27 mouse cellular contexts compared by ENCODE assay signal in genomic region chr5:124158305-124158704, GRCm38 (mm10). TPM values are rescaled to one million over a fixed set of nuclear protein-coding genes. Genes with fewer than 3 reads are reported as not detected.
DNase-seq lines count a peak whose midpoint lies in the region; ATAC-seq and TF ChIP-seq lines count a peak whose summit lies in the region.
"Had no signal": no experiment of that assay in that cellular context is flagged by ENCODE, and none has a peak within 500 bp of the region (broad histone marks: within the 10 kb centered on the region; RNA-seq: fewer than 3 reads in every experiment).

No protein-coding gene starts in this region.

- 39% methylated on average over 4 of the region's 4 CpGs for WGBS in heart, embryonic 13.5 days

- no peak overlapping the region for H3K4me2 ChIP-seq in heart, embryonic 13.5 days
- H3K4me2 ChIP-seq: embryonic facial prominence, embryonic 13.5 days; forebrain, embryonic 15.5 days; limb, embryonic 15.5 days; liver, embryonic 13.5 days; stomach, embryonic 15.5 days had no signal

- no peaks in the 10 kb centered on the region for H3K36me3 ChIP-seq in heart, embryonic 13.5 days
- H3K36me3 ChIP-seq: embryonic facial prominence, embryonic 13.5 days; forebrain, embryonic 10.5 days; forebrain, embryonic 15.5 days; hindbrain, embryonic 10.5 days; limb, embryonic 10.5 days; limb, embryonic 15.5 days; liver, embryonic 13.5 days; stomach, embryonic 15.5 days had no signal

- H3K4me3 ChIP-seq in heart, embryonic 13.5 days = no peak overlapping the region
- no peak overlapping the region for H3K4me3 ChIP-seq in layer of hippocampus, adult 2 months
- H3K4me3 ChIP-seq: embryonic facial prominence, embryonic 13.5 days; forebrain, embryonic 10.5 days; forebrain, embryonic 15.5 days; hindbrain, embryonic 10.5 days; limb, embryonic 10.5 days; limb, embryonic 15.5 days; liver, embryonic 13.5 days; megakaryocyte, embryonic 14.5 days; stomach, embryonic 15.5 days had no signal

- H3K4me1 ChIP-seq in heart, embryonic 13.5 days = peaks cover 74% of the 10 kb centered on the region

- no peaks in the 10 kb centered on the region for H3K27me3 ChIP-seq in heart, embryonic 13.5 days (replicated peaks)
- H3K27me3 ChIP-seq: embryonic facial prominence, embryonic 13.5 days; forebrain, embryonic 15.5 days; limb, embryonic 15.5 days; liver, embryonic 13.5 days; megakaryocyte, embryonic 14.5 days; stomach, embryonic 15.5 days had no signal

- intact Hi-C loops in heart, postnatal 25 days (cut with DNase I) = no loop called here

- no peak for TF ChIP-seq CTCF in layer of hippocampus, adult 2 months (conservative IDR thresholded peaks at IDR 0.05)

- no peak for ATAC-seq in heart, embryonic 13.5 days (ENCODE audit: extremely low read depth, insufficient number of reproducible peaks, low FRiP score, low TSS enrichment)
- ATAC-seq: CD4-positive, CD25-positive, alpha-beta regulatory T cell, adult 4 months; forebrain, embryonic 15.5 days; hindbrain, embryonic 16.5 days; lung, postnatal 0 days; midbrain, embryonic 16.5 days had no signal

- peak; percentile 46 for DNase-seq in cerebellum, adult 8-10 months
- DNase-seq in cerebellum, adult 11 months = no peak
- no peak for DNase-seq in heart, postnatal 25 days (ENCODE audit: low spot score)
- DNase-seq in layer of hippocampus, adult 2 months (ENCODE audit: low spot score in 2 of 2) = no peak
- DNase-seq in layer of hippocampus, adult 11-12 months (ENCODE audit: low spot score) = no peak
- DNase-seq in cerebellum, adult 9-11 months = peak; percentile 53
- DNase-seq in kidney, postnatal 10 days = no peak
- DNase-seq: adrenal gland, postnatal 25 days; kidney, adult 18-20 months; kidney, postnatal 4 days; layer of hippocampus, adult 9-11 months; liver, embryonic 13.5 days; lung, adult 18-20 months; right cerebral cortex, postnatal 25 days had no signal

- peak overlapping the region; percentile 29; the same call in 1 of the 2 replicates for H3K9ac ChIP-seq in heart, embryonic 13.5 days
- H3K9ac ChIP-seq: embryonic facial prominence, embryonic 13.5 days; forebrain, embryonic 15.5 days; limb, embryonic 15.5 days; liver, embryonic 13.5 days; stomach, embryonic 15.5 days had no signal

- no peaks in the 10 kb centered on the region for H3K9me3 ChIP-seq in heart, embryonic 13.5 days
- H3K9me3 ChIP-seq: embryonic facial prominence, embryonic 13.5 days; forebrain, embryonic 10.5 days; forebrain, embryonic 15.5 days; hindbrain, embryonic 10.5 days; limb, embryonic 10.5 days; limb, embryonic 15.5 days; liver, embryonic 13.5 days; megakaryocyte, embryonic 14.5 days; stomach, embryonic 15.5 days had no signal

- peak overlapping the region; percentile 55 for H3K27ac ChIP-seq in heart, embryonic 13.5 days (replicated peaks)
- H3K27ac ChIP-seq in layer of hippocampus, adult 2 months = peak overlapping the region; percentile 9; the same call in 1 of the 2 replicates
- H3K27ac ChIP-seq: embryonic facial prominence, embryonic 13.5 days; forebrain, embryonic 10.5 days; forebrain, embryonic 15.5 days; hindbrain, embryonic 10.5 days; limb, embryonic 15.5 days; liver, embryonic 13.5 days; stomach, embryonic 15.5 days had no signal

RNA-seq across cellular contexts. Expression of gene Arl6ip4, which starts 42.4 kb away (rescaled TPM):
- polyA plus RNA-seq in heart, embryonic 13.5 days (2015; fragmentation: Nextera tagmentation; extraction: Ambion mirVana) = 68.5 and 70.8 TPM in 2 replicates
- 10 to 100 TPM; 36.2 to 43.0 TPM for total RNA-seq in heart, postnatal 25 days (2021)
- 10 to 100 TPM; 49.8 to 52.2 TPM for total RNA-seq in layer of hippocampus, adult 2 months (2021)

RNA-seq across cellular contexts. Expression of gene Ogfod2, which starts 46.2 kb away (rescaled TPM):
- 18.3 and 18.8 TPM in 2 replicates for polyA plus RNA-seq in heart, embryonic 13.5 days (2015; fragmentation: Nextera tagmentation; extraction: Ambion mirVana)
- total RNA-seq in heart, postnatal 25 days (2021) = 10 to 100 TPM; 12.5 to 13.9 TPM
- 10 to 100 TPM; 32.7 to 38.7 TPM for total RNA-seq in layer of hippocampus, adult 2 months (2021)

Comparison
In these comparisons a context has a peak if more than half of its experiments do, and no peak if none do; other contexts are left out.
1. DNase-seq: peak in cerebellum, adult 8-10 months (single experiment) and cerebellum, adult 9-11 months (single experiment); none in cerebellum, adult 11 months (single experiment), heart, postnatal 25 days (single experiment), layer of hippocampus, adult 2 months (0 of 2), layer of hippocampus, adult 11-12 months (single experiment) and kidney, postnatal 10 days (single experiment).